9 mouse cellular contexts compared by ENCODE assay signal in genomic region chr14:21101562-21101961, GRCm38 (mm10). TPM values are rescaled to one million over a fixed set of nuclear protein-coding genes. Genes with fewer than 3 reads are reported as not detected.
DNase-seq lines count a peak whose midpoint lies in the region; ATAC-seq and TF ChIP-seq lines count a peak whose summit lies in the region.
"Had no signal": no experiment of that assay in that cellular context is flagged by ENCODE, and none has a peak within 500 bp of the region (broad histone marks: within the 10 kb centered on the region; RNA-seq: fewer than 3 reads in every experiment).

No protein-coding gene starts in this region.

- no peaks in the 10 kb centered on the region for H3K9me3 ChIP-seq in kidney, embryonic 14.5 days (ENCODE audit: control insufficient read depth, low read length)
- H3K9me3 ChIP-seq in heart, postnatal 0 days (replicated peaks; ENCODE audit: control insufficient read depth, low read length), result no peaks in the 10 kb centered on the region
- no peaks in the 10 kb centered on the region for H3K9me3 ChIP-seq in midbrain, embryonic 13.5 days
- H3K9me3 ChIP-seq in intestine, embryonic 15.5 days, result no peaks in the 10 kb centered on the region

- WGBS in kidney, embryonic 14.5 days, result 58% methylated on average over 7 of the region's 7 CpGs
- 24% methylated on average over 7 of the region's 7 CpGs for WGBS in heart, postnatal 0 days
- 63% methylated on average over 7 of the region's 7 CpGs for WGBS in midbrain, embryonic 13.5 days
- WGBS in intestine, embryonic 15.5 days, result 34% methylated on average over 7 of the region's 7 CpGs

- peaks cover 11% of the 10 kb centered on the region for H3K4me1 ChIP-seq in kidney, embryonic 14.5 days (ENCODE audit: control insufficient read depth, insufficient read depth, low read length)
- H3K4me1 ChIP-seq in heart, postnatal 0 days (ENCODE audit: control insufficient read depth, insufficient read depth), result peaks cover 18% of the 10 kb centered on the region
- H3K4me1 ChIP-seq in midbrain, embryonic 13.5 days (replicated peaks), result 0 out of 2 replicates have a peak, but pooled peaks cover 3% of the 10 kb centered on the region
- H3K4me1 ChIP-seq in intestine, embryonic 15.5 days (replicated peaks), result peaks cover 6% of the 10 kb centered on the region

- H3K9ac ChIP-seq in kidney, embryonic 14.5 days (ENCODE audit: low read depth, low read length), result no peak overlapping the region
- H3K9ac ChIP-seq in heart, postnatal 0 days (replicated peaks; ENCODE audit: low read depth, low read length), result no peak overlapping the region
- no peak overlapping the region for H3K9ac ChIP-seq in midbrain, embryonic 13.5 days (replicated peaks)
- H3K9ac ChIP-seq in intestine, embryonic 15.5 days, result no peak overlapping the region

- no peak for TF ChIP-seq EP300 in heart, postnatal 0 days (IDR thresholded peaks at IDR 0.05; ENCODE audit: low read depth)

- no peak for ATAC-seq in kidney, embryonic 14.5 days (ENCODE audit: low FRiP score, low TSS enrichment)
- no peak; the same call in 1 of the 2 replicates for ATAC-seq in heart, postnatal 0 days (ENCODE audit: insufficient read depth, low read depth)
- no peak for ATAC-seq in midbrain, embryonic 13.5 days
- ATAC-seq in intestine, embryonic 15.5 days, result no peak
- ATAC-seq: Patski had no signal

- H3K36me3 ChIP-seq in kidney, embryonic 14.5 days (ENCODE audit: control insufficient read depth, insufficient read depth, low read length), result no peaks in the 10 kb centered on the region; the same call in 1 of the 2 replicates
- H3K36me3 ChIP-seq in heart, postnatal 0 days (replicated peaks; ENCODE audit: control insufficient read depth, insufficient read depth, low read length), result no peaks in the 10 kb centered on the region
- H3K36me3 ChIP-seq in midbrain, embryonic 13.5 days, result no peaks in the 10 kb centered on the region
- H3K36me3 ChIP-seq in intestine, embryonic 15.5 days, result no peaks in the 10 kb centered on the region

- no peaks in the 10 kb centered on the region for H3K27me3 ChIP-seq in kidney, embryonic 14.5 days (ENCODE audit: control insufficient read depth, insufficient read depth, low read length)
- no peaks in the 10 kb centered on the region for H3K27me3 ChIP-seq in heart, postnatal 0 days (ENCODE audit: control insufficient read depth, insufficient read depth, low read length)
- no peaks in the 10 kb centered on the region for H3K27me3 ChIP-seq in midbrain, embryonic 13.5 days
- no peaks in the 10 kb centered on the region for H3K27me3 ChIP-seq in intestine, embryonic 15.5 days (replicated peaks)
- H3K27me3 ChIP-seq: Patski had no signal

- H3K27ac ChIP-seq in kidney, embryonic 14.5 days (ENCODE audit: low read depth, low read length), result no peak overlapping the region
- peak overlapping the region; percentile 39 for H3K27ac ChIP-seq in heart, postnatal 0 days (ENCODE audit: low read depth)
- no peak overlapping the region for H3K27ac ChIP-seq in midbrain, embryonic 13.5 days
- H3K27ac ChIP-seq in intestine, embryonic 15.5 days, result no peak overlapping the region

- H3K4me3 ChIP-seq in kidney, embryonic 14.5 days (ENCODE audit: low read length), result no peak overlapping the region
- H3K4me3 ChIP-seq in heart, postnatal 0 days (ENCODE audit: low read depth, low read length), result no peak overlapping the region
- no peak overlapping the region for H3K4me3 ChIP-seq in midbrain, embryonic 13.5 days (replicated peaks)
- H3K4me3 ChIP-seq in intestine, embryonic 15.5 days (replicated peaks), result no peak overlapping the region

- no peak overlapping the region for H3K4me2 ChIP-seq in kidney, embryonic 14.5 days (replicated peaks; ENCODE audit: low read depth, low read length)
- no peak overlapping the region for H3K4me2 ChIP-seq in heart, postnatal 0 days (ENCODE audit: low read depth, low read length)
- H3K4me2 ChIP-seq in midbrain, embryonic 13.5 days (replicated peaks), result no peak overlapping the region
- H3K4me2 ChIP-seq in intestine, embryonic 15.5 days (replicated peaks), result no peak overlapping the region

- DNase-seq in kidney, postnatal 10 days, result peak; percentile 51
- DNase-seq in adipocyte (ENCODE audit: low spot score), result peak; percentile 45
- DNase-seq in heart, postnatal 0 days (ENCODE audit: low spot score), result no peak
- peak; percentile 48 for DNase-seq in lung, postnatal 14 days
- no peak for DNase-seq in embryo, embryonic 9.5 days (ENCODE audit: extremely low spot score)

- no peak for TF ChIP-seq CTCF in heart, postnatal 0 days (IDR thresholded peaks at IDR 0.05; ENCODE audit: low read depth)

RNA-seq across cellular contexts. Expression of gene Adk, which starts 49.2 kb away (rescaled TPM):
- polyA plus RNA-seq in kidney, embryonic 14.5 days (2014; fragmentation: Nextera tagmentation; extraction: Ambion mirVana), result 155 and 156 TPM in 2 replicates
- total RNA-seq in heart, postnatal 0 days (2014; rRNA removed; ENCODE audit: low replicate concordance), result 126 and 133 TPM in 2 replicates
- polyA plus RNA-seq in heart, postnatal 0 days (2015; fragmentation: Nextera tagmentation; extraction: Ambion mirVana), result 246 and 255 TPM in 2 replicates
- 50.0 and 53.5 TPM in 2 replicates for polyA plus RNA-seq in midbrain, embryonic 13.5 days (2015; fragmentation: Nextera tagmentation; extraction: Ambion mirVana)
- polyA plus RNA-seq in intestine, embryonic 15.5 days (2015; fragmentation: Nextera tagmentation; extraction: Ambion mirVana), result 215 and 230 TPM in 2 replicates

RNA-seq across cellular contexts. Expression of gene Ap3m1, which starts 49.3 kb away (rescaled TPM):
- 70.0 and 89.8 TPM in 2 replicates for polyA plus RNA-seq in kidney, embryonic 14.5 days (2014; fragmentation: Nextera tagmentation; extraction: Ambion mirVana)
- total RNA-seq in heart, postnatal 0 days (2014; rRNA removed; ENCODE audit: low replicate concordance), result 63.7 and 65.4 TPM in 2 replicates
- polyA plus RNA-seq in heart, postnatal 0 days (2015; fragmentation: Nextera tagmentation; extraction: Ambion mirVana), result 43.6 and 44.7 TPM in 2 replicates
- polyA plus RNA-seq in midbrain, embryonic 13.5 days (2015; fragmentation: Nextera tagmentation; extraction: Ambion mirVana), result 103 TPM in 2 replicates
- 70.2 and 79.0 TPM in 2 replicates for polyA plus RNA-seq in intestine, embryonic 15.5 days (2015; fragmentation: Nextera tagmentation; extraction: Ambion mirVana)

Comparison
In these comparisons a context has a peak if more than half of its experiments do, and no peak if none do; other contexts are left out.
1. DNase-seq: peak in kidney, postnatal 10 days (single experiment), adipocyte (single experiment) and lung, postnatal 14 days (single experiment); none in heart, postnatal 0 days (single experiment) and embryo, embryonic 9.5 days (single experiment).